Mouse (Mus musculus): Measurements from ENCODE around the gene Rai14.

- TF ChIP-seq POLR2A (IDR thresholded peaks at IDR 0.05; ENCODE audit: control insufficient read depth, extremely low read depth, insufficient read depth, low read length, poor library complexity), result no peak
- no peak for TF ChIP-seq CTCF (IDR thresholded peaks at IDR 0.05; ENCODE audit: borderline replicate concordance, control insufficient read depth, extremely low read depth, insufficient read depth, low read length, poor library complexity)
Measured at GRCm38 (mm10) chr15:10692627-10693026, 21.8 kb downstream of the Rai14 start.

Measured in thymus, adult 2 months (tissue).